Mouse (Mus musculus): ENCODE data around the gene Agfg1.

The Agfg1 gene

DNA sequence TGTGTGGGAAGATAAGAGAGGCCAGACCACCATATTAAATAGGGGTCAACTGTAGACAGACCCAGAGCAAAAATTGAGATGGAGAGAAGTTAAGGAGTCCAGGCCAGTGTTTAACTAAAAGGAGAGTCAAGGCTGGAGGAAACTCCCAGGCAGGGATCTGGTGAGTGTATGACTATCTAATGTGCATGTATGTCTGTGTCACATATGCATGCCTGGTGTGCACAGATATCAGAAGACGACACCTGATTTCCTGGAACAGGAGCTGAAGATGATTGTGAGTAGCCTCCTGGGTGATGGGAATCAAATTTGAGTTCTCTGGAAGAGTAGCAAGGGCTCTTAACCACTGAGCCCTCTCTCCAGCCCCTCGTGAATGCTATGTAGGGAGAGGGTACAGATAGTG, 14.0 kb upstream of the Agfg1 start:
- DNase-seq (ENCODE audit: low read depth, low spot score) = no peak

DNA sequence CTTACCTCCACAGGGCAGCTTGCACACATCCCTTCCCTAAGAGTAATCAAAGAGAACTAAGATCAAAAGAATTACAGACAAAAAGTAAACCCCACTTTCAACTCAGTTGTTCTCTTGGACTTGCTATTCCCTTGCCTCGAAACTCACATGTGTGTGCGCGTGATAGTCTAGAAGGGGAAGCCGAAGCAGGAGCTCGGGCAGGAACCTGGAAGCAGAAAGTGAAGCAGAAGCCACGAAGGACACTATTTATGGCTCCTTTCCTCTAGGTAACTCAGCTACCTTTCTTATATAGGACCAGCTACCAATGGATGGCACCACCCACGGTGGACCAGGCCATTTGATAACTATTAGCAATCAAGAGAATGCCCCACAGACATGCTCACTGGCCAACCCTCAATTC, 13.5 kb upstream of the Agfg1 start:
- DNase-seq (ENCODE audit: low read depth, low spot score) = no peak

- no peak for DNase-seq (ENCODE audit: low read depth, low spot score)
Measured at GRCm38 (mm10) chr1:82826911-82827310, 12.4 kb upstream of the Agfg1 start.

GRCm38 (mm10) chr1:82830771-82831170, 8.5 kb upstream of the Agfg1 start:
- no peak for DNase-seq (ENCODE audit: low read depth, low spot score)

- no peak for DNase-seq (ENCODE audit: low read depth, low spot score)
Measured at GRCm38 (mm10) chr1:82831547-82832240, 7.6 kb upstream of the Agfg1 start.

- no peak for DNase-seq (ENCODE audit: low read depth, low spot score)
Measured at GRCm38 (mm10) chr1:82832495-82833021, 6.7 kb upstream of the Agfg1 start.

DNA sequence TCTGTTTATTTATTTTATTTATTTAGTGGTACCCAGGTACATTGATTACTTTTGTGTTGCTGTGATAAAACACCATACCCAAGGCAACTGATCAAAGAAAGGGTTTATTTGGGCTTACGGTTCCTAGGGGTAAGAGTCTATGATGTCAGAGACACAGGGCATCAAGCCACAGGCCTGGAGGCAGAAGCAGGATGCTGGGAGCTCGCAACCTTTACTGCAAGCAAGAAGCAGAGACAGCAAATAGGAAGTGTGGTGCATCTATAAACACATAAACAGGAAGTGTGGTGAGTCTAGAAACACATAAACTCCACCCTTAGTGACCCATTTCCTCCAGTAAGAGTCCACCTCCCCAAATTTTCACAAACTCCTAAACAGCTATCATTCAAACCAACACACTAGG, 5.8 kb upstream of the Agfg1 start:
- DNase-seq (ENCODE audit: low read depth, low spot score) = no peak

DNA sequence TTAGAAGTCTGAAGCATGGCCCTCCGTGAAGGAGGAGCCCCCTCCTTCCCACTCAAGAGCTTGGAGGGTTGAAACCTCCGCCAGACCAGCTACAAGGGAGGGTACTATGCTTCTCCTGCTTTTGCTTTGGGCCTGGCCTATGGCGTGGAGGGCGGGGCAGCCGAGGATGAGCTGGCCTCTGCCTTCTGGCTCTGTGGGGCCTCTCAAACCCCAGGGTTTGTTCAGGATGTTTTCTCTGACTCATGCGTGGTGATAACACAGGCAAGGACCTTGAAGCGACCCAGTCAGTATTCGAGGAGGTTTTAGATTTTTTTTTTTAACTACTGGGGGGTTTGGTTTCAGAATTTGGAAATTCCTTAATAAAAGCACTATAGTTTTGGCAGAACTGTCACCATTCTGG, 4.7 kb upstream of the Agfg1 start:
- no peak for DNase-seq (ENCODE audit: low read depth, low spot score)

- DNase-seq (ENCODE audit: low read depth, low spot score) = no peak
Measured at GRCm38 (mm10) chr1:82836342-82837217, 2.7 kb upstream of the Agfg1 start.

GRCm38 (mm10) chr1:82837579-82837978, 1.7 kb upstream of the Agfg1 start:
- DNase-seq (ENCODE audit: low read depth, low spot score) = no peak

DNA sequence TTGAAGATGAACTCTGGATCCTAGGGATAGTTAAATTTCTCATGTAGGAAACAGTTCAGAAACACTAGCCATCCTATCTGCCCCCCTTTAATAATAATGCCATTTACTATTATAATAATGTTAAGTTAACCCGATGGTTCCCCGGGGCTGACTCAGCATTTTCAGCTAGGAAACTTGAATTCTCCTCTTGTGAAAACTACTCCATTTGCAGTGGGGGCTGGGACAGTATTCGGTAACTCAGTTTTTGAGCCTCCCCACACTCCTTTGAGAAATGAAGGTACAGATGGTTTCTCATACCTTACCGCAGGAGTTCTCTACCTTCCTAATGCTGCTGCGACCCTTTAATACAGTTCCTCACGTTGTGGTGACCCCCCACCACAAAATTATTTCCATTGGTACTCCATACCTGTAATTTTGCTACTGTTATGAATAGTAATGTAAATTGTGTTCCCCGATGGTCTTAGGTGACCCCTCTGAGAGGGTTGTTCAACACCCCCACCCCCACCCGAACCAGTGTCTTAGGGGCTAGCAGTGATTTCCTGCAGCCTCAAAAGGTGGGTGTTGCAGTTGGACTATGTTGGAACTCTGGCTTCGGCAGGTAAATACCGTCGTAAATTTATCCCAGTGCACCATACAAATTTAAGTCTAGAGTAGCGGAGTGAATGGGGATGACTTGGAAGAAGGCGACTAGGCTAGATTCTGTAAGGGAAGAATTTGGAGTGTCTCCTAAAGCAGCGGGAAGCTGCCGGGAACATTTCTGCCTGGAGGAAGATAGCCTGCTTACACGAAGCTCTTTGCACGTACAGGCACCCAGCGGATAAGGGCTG, 601 bp upstream of the Agfg1 start:
- DNase-seq (ENCODE audit: low read depth, low spot score) = no peak

GRCm38 (mm10) chr1:82839614-82840421, 535 bp downstream of the Agfg1 start:
- DNase-seq (ENCODE audit: low read depth, low spot score) = peak; percentile 13

- DNase-seq (ENCODE audit: low read depth, low spot score) = no peak
Measured at GRCm38 (mm10) chr1:82855729-82856128, 16.4 kb downstream of the Agfg1 start.

GRCm38 (mm10) chr1:82858236-82858635, 19.0 kb downstream of the Agfg1 start:
- DNase-seq (ENCODE audit: low read depth, low spot score) = no peak

- no peak for DNase-seq (ENCODE audit: low read depth, low spot score)
Measured at GRCm38 (mm10) chr1:82860391-82860790, 21.1 kb downstream of the Agfg1 start.

DNA sequence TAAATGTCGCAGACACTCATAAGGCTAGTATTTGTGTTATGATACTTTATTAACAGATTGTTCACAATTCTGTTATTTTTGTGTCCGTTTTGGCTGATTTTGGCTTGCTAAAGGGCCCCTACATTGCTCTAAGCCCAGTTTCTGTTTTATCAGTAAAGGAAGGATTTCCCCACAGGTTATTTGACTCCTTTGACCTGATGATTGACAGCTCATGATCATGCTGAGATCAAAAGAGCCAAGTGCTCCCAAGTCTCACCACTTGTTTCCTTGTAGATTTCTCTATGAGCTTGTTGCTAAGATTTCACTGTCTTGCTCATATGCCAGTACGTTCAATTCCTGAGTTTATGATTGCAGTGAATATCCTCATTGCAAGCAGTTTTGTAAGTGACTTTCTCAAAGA, 30.9 kb downstream of the Agfg1 start:
- DNase-seq (ENCODE audit: low read depth, low spot score) = no peak

DNA sequence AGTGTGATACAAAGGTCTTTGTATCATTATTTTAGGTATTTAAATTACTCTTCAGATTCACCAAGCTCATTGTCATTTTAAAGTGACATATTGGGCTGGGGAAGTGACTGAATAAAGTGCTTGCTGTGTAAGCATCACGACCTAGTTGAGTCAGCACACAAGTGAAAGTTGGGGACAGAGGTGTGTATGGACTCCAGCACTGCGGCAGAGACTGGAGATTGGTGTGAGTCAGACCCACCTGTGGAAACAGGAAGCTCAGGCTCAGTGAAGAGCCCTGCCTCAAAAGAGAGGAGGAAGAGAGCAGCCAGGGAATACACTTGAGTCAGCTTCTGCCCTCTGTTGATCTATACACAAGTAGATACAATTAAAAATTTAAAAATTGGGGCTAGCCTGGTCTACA, 39.9 kb downstream of the Agfg1 start:
- DNase-seq (ENCODE audit: low read depth, low spot score) = no peak

DNA sequence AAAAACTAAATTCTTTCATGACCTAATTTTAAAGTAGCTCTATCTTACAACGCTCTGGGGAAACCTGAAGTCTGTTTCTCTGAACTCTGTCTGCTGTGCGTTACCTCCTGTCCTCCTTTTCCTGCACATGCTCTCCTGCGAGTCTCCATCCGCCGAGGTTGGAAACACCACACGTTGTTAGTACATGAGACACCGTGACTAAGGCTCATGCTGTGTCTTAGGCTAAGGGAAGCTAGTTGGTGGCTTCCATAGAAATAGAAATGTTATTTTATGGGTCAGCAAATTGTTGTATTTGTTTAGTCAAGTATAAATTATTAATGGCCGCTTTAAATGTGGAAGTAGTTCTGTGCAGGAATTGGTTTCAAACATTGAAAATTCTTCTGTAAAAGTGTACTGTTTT, 40.9 kb downstream of the Agfg1 start:
- no peak for DNase-seq (ENCODE audit: low read depth, low spot score)

GRCm38 (mm10) chr1:82893269-82893668, 54.0 kb downstream of the Agfg1 start:
- DNase-seq (ENCODE audit: low read depth, low spot score) = no peak

GRCm38 (mm10) chr1:82900567-82900966, 61.3 kb downstream of the Agfg1 start:
- DNase-seq (ENCODE audit: low read depth, low spot score) = no peak

GRCm38 (mm10) chr1:82901201-82901600, 61.9 kb downstream of the Agfg1 start:
- no peak for DNase-seq (ENCODE audit: low read depth, low spot score)
